Mouse (Mus musculus) small intestine, adult 2 months (tissue): ENCODE measurements around the gene Ltbp3.

Source experiments
- CTCF ChIP-seq: fragments of 200-500 bp; IDR thresholded peaks from 2 replicates; pipeline ENCODE4 v1.5.1; 2012; ENCODE audit warnings: low read depth, mild to moderate bottlenecking, control low read depth, inconsistent platforms, low read length, moderate library complexity, mixed read lengths; ENCODE audit not compliant: insufficient replicate concordance, insufficient read length; ENCODE audit errors: extremely low read depth
- POLR2A ChIP-seq: fragments of 200-500 bp; IDR thresholded peaks from 2 replicates; pipeline ENCODE4 v1.6.1; 2012; ENCODE audit warnings: low read depth, mild to moderate bottlenecking, control low read depth, inconsistent platforms, low read length, moderate library complexity

GRCm38 (mm10) chr19:5770925-5771860, 30.5 kb downstream of the Ltbp3 start, which contains the start of gene Scyl1:
- TF ChIP-seq POLR2A, result peak; percentile 77
- TF ChIP-seq CTCF, result no peak
